Mouse (Mus musculus): ENCODE data around the gene Tead1. TPM values are rescaled to one million over a fixed set of nuclear protein-coding genes. Genes with fewer than 3 reads are reported as not detected.

The Tead1 gene
- total and polyA plus RNA-seq, 2 experiments from 2014 or later = 20.8 to 63.9 TPM

GRCm38 (mm10) chr7:112764921-112765320, 85.8 kb downstream of the Tead1 start:
- ATAC-seq (ENCODE audit: insufficient read depth, low read depth) (no peak), DNase-seq (ENCODE audit: low spot score) (no peak)
- H3K27me3 ChIP-seq (ENCODE audit: control insufficient read depth, insufficient read depth, low read length) = no peaks in the 10 kb centered on the region
- H3K4me3 ChIP-seq (ENCODE audit: low read depth, low read length) = no peak overlapping the region
- TF ChIP-seq EP300 (IDR thresholded peaks at IDR 0.05; ENCODE audit: low read depth) (no peak), CTCF (IDR thresholded peaks at IDR 0.05; ENCODE audit: low read depth) (no peak)
- H3K27ac ChIP-seq (ENCODE audit: low read depth) = no peak overlapping the region
- H3K9me3 ChIP-seq (replicated peaks; ENCODE audit: control insufficient read depth, low read length) = no peaks in the 10 kb centered on the region
- H3K36me3 ChIP-seq (replicated peaks; ENCODE audit: control insufficient read depth, insufficient read depth, low read length) = no peaks in the 10 kb centered on the region; the same call in 1 of the 2 replicates
- H3K9ac ChIP-seq (replicated peaks; ENCODE audit: low read depth, low read length) = no peak overlapping the region
- peaks cover 58% of the 10 kb centered on the region for H3K4me1 ChIP-seq (ENCODE audit: control insufficient read depth, insufficient read depth)
- no peak overlapping the region for H3K4me2 ChIP-seq (ENCODE audit: low read depth, low read length)
- WGBS = 78% methylated on average over 4 of the region's 4 CpGs

GRCm38 (mm10) chr7:112769866-112770265, 90.7 kb downstream of the Tead1 start:
- TF ChIP-seq EP300 (IDR thresholded peaks at IDR 0.05; ENCODE audit: low read depth) (no peak), CTCF (IDR thresholded peaks at IDR 0.05; ENCODE audit: low read depth) (no peak)
- DNase-seq (ENCODE audit: low spot score) = no peak
- no peak overlapping the region for H3K27ac ChIP-seq (ENCODE audit: low read depth)
- WGBS = 94% methylated on average over 2 of the region's 2 CpGs
- no peaks in the 10 kb centered on the region for H3K27me3 ChIP-seq (ENCODE audit: control insufficient read depth, insufficient read depth, low read length)
- H3K4me1 ChIP-seq (ENCODE audit: control insufficient read depth, insufficient read depth) = peaks cover 42% of the 10 kb centered on the region
- H3K36me3 ChIP-seq (replicated peaks; ENCODE audit: control insufficient read depth, insufficient read depth, low read length) = no peaks in the 10 kb centered on the region
- H3K9me3 ChIP-seq (replicated peaks; ENCODE audit: control insufficient read depth, low read length) = no peaks in the 10 kb centered on the region
- no peak for ATAC-seq (ENCODE audit: insufficient read depth, low read depth)
- no peak overlapping the region for H3K4me2 ChIP-seq (ENCODE audit: low read depth, low read length)
- no peak overlapping the region for H3K4me3 ChIP-seq (ENCODE audit: low read depth, low read length)
- no peak overlapping the region for H3K9ac ChIP-seq (replicated peaks; ENCODE audit: low read depth, low read length)

GRCm38 (mm10) chr7:112771461-112771860, 92.3 kb downstream of the Tead1 start:
- no peak for TF ChIP-seq EP300 (IDR thresholded peaks at IDR 0.05; ENCODE audit: low read depth)
- TF ChIP-seq CTCF (IDR thresholded peaks at IDR 0.05; ENCODE audit: low read depth) = no peak
- H3K9me3 ChIP-seq (replicated peaks; ENCODE audit: control insufficient read depth, low read length) = no peaks in the 10 kb centered on the region
- no peak for ATAC-seq (ENCODE audit: insufficient read depth, low read depth)
- peaks cover 48% of the 10 kb centered on the region for H3K4me1 ChIP-seq (ENCODE audit: control insufficient read depth, insufficient read depth)
- no peak overlapping the region for H3K9ac ChIP-seq (replicated peaks; ENCODE audit: low read depth, low read length)
- H3K27ac ChIP-seq (ENCODE audit: low read depth) = no peak overlapping the region
- no peak overlapping the region for H3K4me2 ChIP-seq (ENCODE audit: low read depth, low read length)
- H3K36me3 ChIP-seq (replicated peaks; ENCODE audit: control insufficient read depth, insufficient read depth, low read length) = no peaks in the 10 kb centered on the region
- H3K27me3 ChIP-seq (ENCODE audit: control insufficient read depth, insufficient read depth, low read length) = no peaks in the 10 kb centered on the region
- 71% methylated on average over 6 of the region's 6 CpGs for WGBS
- H3K4me3 ChIP-seq (ENCODE audit: low read depth, low read length) = no peak overlapping the region
- DNase-seq (ENCODE audit: low spot score) = no peak

- DNase-seq (ENCODE audit: low spot score) (no peak), ATAC-seq (ENCODE audit: insufficient read depth, low read depth) (no peak)
- Histone ChIP-seq H3K4me2 (ENCODE audit: low read depth, low read length) (no peak overlapping the region), H3K4me3 (ENCODE audit: low read depth, low read length) (no peak overlapping the region), H3K27ac (ENCODE audit: low read depth) (no peak overlapping the region), H3K36me3 (replicated peaks; ENCODE audit: control insufficient read depth, insufficient read depth, low read length) (no peaks in the 10 kb centered on the region), H3K27me3 (ENCODE audit: control insufficient read depth, insufficient read depth, low read length) (no peaks in the 10 kb centered on the region), H3K9me3 (replicated peaks; ENCODE audit: control insufficient read depth, low read length) (no peaks in the 10 kb centered on the region), H3K9ac (replicated peaks; ENCODE audit: low read depth, low read length) (no peak overlapping the region), H3K4me1 (ENCODE audit: control insufficient read depth, insufficient read depth) (peaks cover 48% of the 10 kb centered on the region)
- 18% methylated on average over 6 of the region's 6 CpGs for WGBS
- TF ChIP-seq CTCF (IDR thresholded peaks at IDR 0.05; ENCODE audit: low read depth) = no peak
- TF ChIP-seq EP300 (IDR thresholded peaks at IDR 0.05; ENCODE audit: low read depth) = no peak
Measured at GRCm38 (mm10) chr7:112772777-112773176, 93.7 kb downstream of the Tead1 start.

GRCm38 (mm10) chr7:112773601-112774000, 94.5 kb downstream of the Tead1 start:
- Histone ChIP-seq H3K9me3 (replicated peaks; ENCODE audit: control insufficient read depth, low read length) (no peaks in the 10 kb centered on the region), H3K27ac (ENCODE audit: low read depth) (no peak overlapping the region), H3K4me2 (ENCODE audit: low read depth, low read length) (no peak overlapping the region), H3K27me3 (ENCODE audit: control insufficient read depth, insufficient read depth, low read length) (no peaks in the 10 kb centered on the region), H3K4me1 (ENCODE audit: control insufficient read depth, insufficient read depth) (peaks cover 48% of the 10 kb centered on the region), H3K9ac (replicated peaks; ENCODE audit: low read depth, low read length) (no peak overlapping the region), H3K36me3 (replicated peaks; ENCODE audit: control insufficient read depth, insufficient read depth, low read length) (no peaks in the 10 kb centered on the region), H3K4me3 (ENCODE audit: low read depth, low read length) (no peak overlapping the region)
- no peak for TF ChIP-seq CTCF (IDR thresholded peaks at IDR 0.05; ENCODE audit: low read depth)
- no peak for TF ChIP-seq EP300 (IDR thresholded peaks at IDR 0.05; ENCODE audit: low read depth)
- DNase-seq (ENCODE audit: low spot score) (no peak), ATAC-seq (ENCODE audit: insufficient read depth, low read depth) (no peak)
- WGBS = 62% methylated on average over 4 of the region's 4 CpGs

GRCm38 (mm10) chr7:112775816-112776215, 96.7 kb downstream of the Tead1 start:
- Histone ChIP-seq H3K27ac (ENCODE audit: low read depth) (no peak overlapping the region), H3K9me3 (replicated peaks; ENCODE audit: control insufficient read depth, low read length) (no peaks in the 10 kb centered on the region), H3K4me3 (ENCODE audit: low read depth, low read length) (no peak overlapping the region), H3K9ac (replicated peaks; ENCODE audit: low read depth, low read length) (no peak overlapping the region), H3K4me2 (ENCODE audit: low read depth, low read length) (no peak overlapping the region), H3K27me3 (ENCODE audit: control insufficient read depth, insufficient read depth, low read length) (no peaks in the 10 kb centered on the region), H3K36me3 (replicated peaks; ENCODE audit: control insufficient read depth, insufficient read depth, low read length) (no peaks in the 10 kb centered on the region), H3K4me1 (ENCODE audit: control insufficient read depth, insufficient read depth) (peaks cover 53% of the 10 kb centered on the region)
- ATAC-seq (ENCODE audit: insufficient read depth, low read depth) (no peak), DNase-seq (ENCODE audit: low spot score) (no peak)
- TF ChIP-seq CTCF (IDR thresholded peaks at IDR 0.05; ENCODE audit: low read depth) (no peak), EP300 (IDR thresholded peaks at IDR 0.05; ENCODE audit: low read depth) (no peak)
- 74% methylated on average over 5 of the region's 5 CpGs for WGBS
